Mouse (Mus musculus) embryonic facial prominence, embryonic 15.5 days (tissue): ENCODE results near the gene Neu4. TPM values are rescaled to one million over a fixed set of nuclear protein-coding genes. Genes with fewer than 3 reads are reported as not detected.
"Not testable (repeated sequence)": the region's sequence is repeated elsewhere in the genome, so short reads cannot be mapped to it uniquely, and the experiment has no call there.

Experiments
- ATAC-seq: fragments of 200-750 bp; cut with Nextera tagmentation; 2 replicates; pipeline ENCODE4 v1.8.0; 2017; ENCODE audit warnings: low read depth, moderate TSS enrichment; ENCODE audit not compliant: insufficient number of reproducible peaks, low FRiP score, low TSS enrichment
- H3K27ac ChIP-seq: fragments of 300-500 bp; sonication (generic); replicated peaks from 2 replicates; pipeline ENCODE4 v1.5.1; 2015; ENCODE audit warnings: mild to moderate bottlenecking, inconsistent platforms
- H3K27me3 ChIP-seq: fragments of 300-500 bp; sonication (generic); 2 replicates; pipeline ENCODE4 v1.6.1; 2015; ENCODE audit warnings: inconsistent platforms
- H3K36me3 ChIP-seq: fragments of 300-500 bp; sonication (generic); 2 replicates; pipeline ENCODE4 v1.6.1; 2015; ENCODE audit warnings: mild to moderate bottlenecking, inconsistent platforms
- H3K4me1 ChIP-seq: fragments of 300-500 bp; sonication (generic); 2 replicates; pipeline ENCODE4 v1.6.1; 2015; ENCODE audit warnings: inconsistent platforms
- H3K4me2 ChIP-seq: fragments of 300-500 bp; sonication (generic); replicated peaks from 2 replicates; pipeline ENCODE4 v1.6.1; 2015; ENCODE audit warnings: mild to moderate bottlenecking, inconsistent platforms
- H3K4me3 ChIP-seq: fragments of 300-500 bp; sonication (generic); replicated peaks from 2 replicates; pipeline ENCODE4 v1.5.1; 2015; ENCODE audit warnings: mild to moderate bottlenecking, inconsistent platforms
- H3K9ac ChIP-seq: fragments of 300-500 bp; sonication (generic); 2 replicates; pipeline ENCODE4 v1.6.1; 2015; ENCODE audit warnings: inconsistent platforms
- H3K9me3 ChIP-seq: fragments of 300-500 bp; sonication (generic); replicated peaks from 2 replicates; pipeline ENCODE4 v1.6.1; 2016; ENCODE audit warnings: inconsistent platforms
- WGBS: fragments of 180-500 bp; shearing (Covaris S2); methylation state at CpG from one replicate; pipeline ENCODE4 v1.1.7; 2015; 5-methylcytosine and 5-hydroxymethylcytosine counted together
- polyA plus RNA-seq: library from polyadenylated mRNA; unstranded; fragments of >200 nt; fragmentation: Nextera tagmentation; extraction: Ambion mirVana; gene quantifications from 2 replicates; pipeline ENCODE4 v1.2.1, GENCODE M21; 2015

Gene Neu4
- polyA plus RNA-seq: not detected in 2 replicates

GRCm38 (mm10) chr1:94020151-94020550 is at the start of gene Neu4:
TSS of gene Neu4 (plus strand) at chr1:94020451.
- Histone ChIP-seq H3K4me2 (no peak within 1 kb of the TSS), H3K4me3 (no peak within 1 kb of the TSS), H3K27ac (no peak within 1 kb of the TSS), H3K36me3 (no peaks in the 10 kb centered on the region), H3K4me1 (no peaks in the 10 kb centered on the region), H3K27me3 (no peaks in the 10 kb centered on the region), H3K9ac (no peak within 1 kb of the TSS), H3K9me3 (no peaks in the 10 kb centered on the region)
- WGBS: 78% methylated on average over 6 of the region's 6 CpGs
- no peak for ATAC-seq

GRCm38 (mm10) chr1:93970797-93971196 is 49.5 kb upstream of the Neu4 start:
- H3K4me2 ChIP-seq, H3K4me3 ChIP-seq, ATAC-seq, H3K4me1 ChIP-seq, H3K9me3 ChIP-seq, H3K27me3 ChIP-seq, H3K27ac ChIP-seq, H3K36me3 ChIP-seq, H3K9ac ChIP-seq: not testable (repeated sequence)
- no CpG with 5 or more reads among the region's 4 CpGs for WGBS

GRCm38 (mm10) chr1:93975764-93976163 is 44.5 kb upstream of the Neu4 start:
- not testable (repeated sequence) for H3K9ac ChIP-seq, H3K9me3 ChIP-seq, H3K27me3 ChIP-seq, H3K4me2 ChIP-seq, ATAC-seq, H3K4me3 ChIP-seq, H3K27ac ChIP-seq, H3K36me3 ChIP-seq, H3K4me1 ChIP-seq
- WGBS: 75% methylated on average over 2 of the region's 4 CpGs

- WGBS: no CpG with 5 or more reads among the region's 7 CpGs
- not testable (repeated sequence) for ATAC-seq
These were observed 42.0 kb upstream of the Neu4 start for GRCm38 (mm10) chr1:93978287-93978686.

GRCm38 (mm10) chr1:93980932-93981331 is 39.3 kb upstream of the Neu4 start:
- not testable (repeated sequence) for ATAC-seq, H3K36me3 ChIP-seq, H3K9me3 ChIP-seq, H3K9ac ChIP-seq, H3K4me2 ChIP-seq, H3K27ac ChIP-seq, H3K27me3 ChIP-seq, H3K4me1 ChIP-seq, H3K4me3 ChIP-seq
- no CpG with 5 or more reads among the region's 2 CpGs for WGBS

More at GRCm38 (mm10) chr1:93978287-93978686, 42.0 kb upstream of the Neu4 start:
- not testable (repeated sequence) for H3K36me3 ChIP-seq, H3K9ac ChIP-seq, H3K4me3 ChIP-seq, H3K9me3 ChIP-seq, H3K27me3 ChIP-seq, H3K4me1 ChIP-seq, H3K27ac ChIP-seq, H3K4me2 ChIP-seq

- ATAC-seq: no peak
- H3K4me2 ChIP-seq: no peak overlapping the region
- no peak overlapping the region for H3K4me3 ChIP-seq
- 90% methylated on average over 3 of the region's 3 CpGs for WGBS
- H3K9me3 ChIP-seq: no peaks in the 10 kb centered on the region
- H3K4me1 ChIP-seq: no peaks in the 10 kb centered on the region
- H3K36me3 ChIP-seq: no peaks in the 10 kb centered on the region
- H3K27me3 ChIP-seq: no peaks in the 10 kb centered on the region
- H3K27ac ChIP-seq: no peak overlapping the region
- H3K9ac ChIP-seq: no peak overlapping the region
These were observed 34.1 kb upstream of the Neu4 start for GRCm38 (mm10) chr1:93986167-93986566.

- no peaks in the 10 kb centered on the region for H3K36me3 ChIP-seq
- no peak overlapping the region for H3K4me3 ChIP-seq
- no peak for ATAC-seq
- no peaks in the 10 kb centered on the region for H3K4me1 ChIP-seq
- H3K27ac ChIP-seq: no peak overlapping the region
- no peaks in the 10 kb centered on the region for H3K27me3 ChIP-seq
- 66% methylated on average over 3 of the region's 3 CpGs for WGBS
- H3K4me2 ChIP-seq: no peak overlapping the region
- H3K9ac ChIP-seq: no peak overlapping the region
- no peaks in the 10 kb centered on the region for H3K9me3 ChIP-seq
These were observed 31.5 kb upstream of the Neu4 start for GRCm38 (mm10) chr1:93988786-93989185.

GRCm38 (mm10) chr1:93990209-93990608 is 30.0 kb upstream of the Neu4 start, which contains the start of gene Gal3st2c:
TSS of gene Gal3st2c (plus strand) at chr1:93990509.
- ATAC-seq, H3K4me3 ChIP-seq: not testable (repeated sequence)
- 84% methylated on average over 7 of the region's 8 CpGs for WGBS

GRCm38 (mm10) chr1:93991068-93991467 is 29.2 kb upstream of the Neu4 start:
- 73% methylated on average over 2 of the region's 2 CpGs for WGBS
- H3K4me2 ChIP-seq, H3K4me1 ChIP-seq, ATAC-seq, H3K27me3 ChIP-seq, H3K27ac ChIP-seq, H3K4me3 ChIP-seq, H3K36me3 ChIP-seq, H3K9ac ChIP-seq, H3K9me3 ChIP-seq: not testable (repeated sequence)

More at GRCm38 (mm10) chr1:93990209-93990608, 30.0 kb upstream of the Neu4 start, which contains the start of gene Gal3st2c:
- not testable (repeated sequence) for H3K9ac ChIP-seq, H3K9me3 ChIP-seq, H3K4me2 ChIP-seq, H3K36me3 ChIP-seq, H3K4me1 ChIP-seq, H3K27me3 ChIP-seq, H3K27ac ChIP-seq

GRCm38 (mm10) chr1:93991491-93991890 is 28.8 kb upstream of the Neu4 start:
- H3K4me3 ChIP-seq, H3K9ac ChIP-seq, H3K9me3 ChIP-seq, H3K27ac ChIP-seq, ATAC-seq, H3K4me2 ChIP-seq, H3K4me1 ChIP-seq, H3K27me3 ChIP-seq, H3K36me3 ChIP-seq: not testable (repeated sequence)
- WGBS: 80% methylated on average over 3 of the region's 3 CpGs

GRCm38 (mm10) chr1:94001023-94001422 is 19.2 kb upstream of the Neu4 start:
- no peaks in the 10 kb centered on the region for H3K27me3 ChIP-seq
- ATAC-seq: no peak
- no peak overlapping the region for H3K27ac ChIP-seq
- no peaks in the 10 kb centered on the region for H3K9me3 ChIP-seq
- WGBS: 76% methylated on average over 2 of the region's 2 CpGs
- H3K4me3 ChIP-seq: no peak overlapping the region
- H3K36me3 ChIP-seq: no peaks in the 10 kb centered on the region
- no peak overlapping the region for H3K4me2 ChIP-seq
- no peak overlapping the region for H3K9ac ChIP-seq
- no peaks in the 10 kb centered on the region for H3K4me1 ChIP-seq

- ATAC-seq, H3K4me1 ChIP-seq, H3K4me3 ChIP-seq, H3K27ac ChIP-seq, H3K9ac ChIP-seq, H3K36me3 ChIP-seq, H3K9me3 ChIP-seq, H3K4me2 ChIP-seq, H3K27me3 ChIP-seq: not testable (repeated sequence)
- WGBS: 78% methylated on average over 2 of the region's 2 CpGs
These were observed 14.2 kb upstream of the Neu4 start for GRCm38 (mm10) chr1:94005954-94006506.
